Mouse (Mus musculus): ENCODE results near the gene Cryzl2.

The Cryzl2 gene

GRCm38 (mm10) chr1:157536471-157536870 lies 78.1 kb downstream of the Cryzl2 start:
- DNase-seq, result no peak

GRCm38 (mm10) chr1:157537636-157538035 lies 79.3 kb downstream of the Cryzl2 start:
- no peak for DNase-seq

Measured in cerebellum, adult 11-12 months (tissue).